Mouse (Mus musculus) testis, adult 2 months (tissue): ENCODE measurements around the gene Tenm3.

Experiments
- CTCF ChIP-seq: fragments of 200-500 bp; IDR thresholded peaks from 2 replicates; pipeline ENCODE4 v1.5.1; 2012; ENCODE audit warnings: low read depth, mild to moderate bottlenecking, inconsistent platforms, low read length, moderate library complexity; ENCODE audit not compliant: control insufficient read depth, insufficient read depth, insufficient replicate concordance
- POLR2A ChIP-seq: fragments of 200-500 bp; IDR thresholded peaks from 2 replicates; pipeline ENCODE4 v1.6.1; 2012; ENCODE audit warnings: low read depth, mild to moderate bottlenecking, inconsistent platforms, low read length, moderate library complexity; ENCODE audit not compliant: control insufficient read depth

- no peak for TF ChIP-seq CTCF
- no peak for TF ChIP-seq POLR2A
These were observed 655.2 kb downstream of the Tenm3 start for GRCm38 (mm10) chr8:48188586-48188985.
